Mouse (Mus musculus): Measurements from ENCODE around the gene Anapc15-ps. TPM values are rescaled to one million over a fixed set of nuclear protein-coding genes. Genes with fewer than 3 reads are reported as not detected.
A peak's percentile ranks its signal among the peaks of the same experiment; 100 is the strongest.

Gene Anapc15-ps
- not detected in 2 replicates for polyA plus RNA-seq (2015; fragmentation: Nextera tagmentation; extraction: Ambion mirVana)

GRCm38 (mm10) chr10:95673351-95673750 lies at the start of gene Anapc15-ps:
Gene Anapc15-ps, minus strand, starts transcription at chr10:95673451.
- DNase-seq (no peak), ATAC-seq (ENCODE audit: low read depth) (no peak)
- peaks cover 4% of the 10 kb centered on the region; the same call in 1 of the 2 replicates for H3K27me3 ChIP-seq
- no peak within 1 kb of the TSS for H3K27ac ChIP-seq
- H3K4me1 ChIP-seq (replicated peaks): peaks cover 23% of the 10 kb centered on the region
- H3K9ac ChIP-seq: no peak within 1 kb of the TSS
- H3K4me3 ChIP-seq (replicated peaks): no peak within 1 kb of the TSS
- H3K4me2 ChIP-seq: no peak within 1 kb of the TSS
- WGBS (ENCODE audit: insufficient replicate concordance): 75% methylated on average over 3 of the region's 3 CpGs
- H3K36me3 ChIP-seq: no peaks in the 10 kb centered on the region
- H3K9me3 ChIP-seq (replicated peaks): no peaks in the 10 kb centered on the region

GRCm38 (mm10) chr10:95722203-95722611 lies 49.0 kb upstream of the Anapc15-ps start:
- Histone ChIP-seq H3K27ac (no peak overlapping the region), H3K4me1 (replicated peaks) (peaks cover 55% of the 10 kb centered on the region), H3K9ac (no peak overlapping the region), H3K4me3 (replicated peaks) (no peak overlapping the region), H3K4me2 (peak overlapping the region; percentile 16; the same call in 1 of the 2 replicates), H3K36me3 (no peaks in the 10 kb centered on the region), H3K27me3 (no peaks in the 10 kb centered on the region), H3K9me3 (replicated peaks) (no peaks in the 10 kb centered on the region)
- DNase-seq: peak; percentile 45
- peak; percentile 84 for ATAC-seq (ENCODE audit: low read depth)
- WGBS (ENCODE audit: insufficient replicate concordance): 22% methylated on average over 10 of the region's 10 CpGs

GRCm38 (mm10) chr10:95720181-95720798 lies 47.0 kb upstream of the Anapc15-ps start:
- H3K4me3 ChIP-seq (replicated peaks): no peak overlapping the region
- no peak overlapping the region for H3K27ac ChIP-seq
- H3K4me1 ChIP-seq (replicated peaks): peaks cover 51% of the 10 kb centered on the region
- no peak overlapping the region for H3K4me2 ChIP-seq
- ATAC-seq (ENCODE audit: low read depth): no peak
- H3K36me3 ChIP-seq: no peaks in the 10 kb centered on the region
- no peaks in the 10 kb centered on the region for H3K27me3 ChIP-seq
- no peak for DNase-seq
- H3K9ac ChIP-seq: no peak overlapping the region
- 57% methylated on average over 12 of the region's 12 CpGs for WGBS (ENCODE audit: insufficient replicate concordance)
- H3K9me3 ChIP-seq (replicated peaks): no peaks in the 10 kb centered on the region

GRCm38 (mm10) chr10:95719472-95719871 lies 46.2 kb upstream of the Anapc15-ps start:
- peaks cover 43% of the 10 kb centered on the region for H3K4me1 ChIP-seq (replicated peaks)
- no peak overlapping the region for H3K9ac ChIP-seq
- H3K4me2 ChIP-seq: no peak overlapping the region
- H3K27ac ChIP-seq: no peak overlapping the region
- 40% methylated on average over 6 of the region's 6 CpGs for whole genome bisulfite sequencing (ENCODE audit: insufficient replicate concordance)
- no peaks in the 10 kb centered on the region for H3K9me3 ChIP-seq (replicated peaks)
- no peak overlapping the region for H3K4me3 ChIP-seq (replicated peaks)
- H3K36me3 ChIP-seq: no peaks in the 10 kb centered on the region
- ATAC-seq (ENCODE audit: low read depth): peak; percentile 62; the same call in 1 of the 2 replicates
- peak; percentile 22 for DNase-seq
- H3K27me3 ChIP-seq: no peaks in the 10 kb centered on the region

GRCm38 (mm10) chr10:95718760-95719159 lies 45.5 kb upstream of the Anapc15-ps start:
- no peak overlapping the region for H3K4me2 ChIP-seq
- no peak overlapping the region for H3K4me3 ChIP-seq (replicated peaks)
- H3K9me3 ChIP-seq (replicated peaks): no peaks in the 10 kb centered on the region
- ATAC-seq (ENCODE audit: low read depth): no peak
- no peak overlapping the region for H3K27ac ChIP-seq
- H3K27me3 ChIP-seq: no peaks in the 10 kb centered on the region
- no peak overlapping the region for H3K9ac ChIP-seq
- no peak for DNase-seq
- 7% methylated on average over 1 of the region's 1 CpGs for WGBS (ENCODE audit: insufficient replicate concordance)
- H3K36me3 ChIP-seq: no peaks in the 10 kb centered on the region
- H3K4me1 ChIP-seq (replicated peaks): peaks cover 42% of the 10 kb centered on the region

GRCm38 (mm10) chr10:95717106-95717680 lies 43.9 kb upstream of the Anapc15-ps start:
- no peak overlapping the region for H3K4me3 ChIP-seq (replicated peaks)
- H3K27me3 ChIP-seq: no peaks in the 10 kb centered on the region
- no peak overlapping the region for H3K27ac ChIP-seq
- H3K9me3 ChIP-seq (replicated peaks): no peaks in the 10 kb centered on the region
- H3K4me2 ChIP-seq: no peak overlapping the region
- no peak overlapping the region for H3K9ac ChIP-seq
- H3K4me1 ChIP-seq (replicated peaks): peaks cover 42% of the 10 kb centered on the region
- H3K36me3 ChIP-seq: no peaks in the 10 kb centered on the region
- ATAC-seq (ENCODE audit: low read depth) (no peak), DNase-seq (no peak)
- 74% methylated on average over 16 of the region's 16 CpGs for WGBS (ENCODE audit: insufficient replicate concordance)

- WGBS (ENCODE audit: insufficient replicate concordance): 64% methylated on average over 6 of the region's 6 CpGs
- Histone ChIP-seq H3K36me3 (no peaks in the 10 kb centered on the region), H3K4me3 (replicated peaks) (no peak overlapping the region), H3K27ac (no peak overlapping the region), H3K4me2 (no peak overlapping the region), H3K4me1 (replicated peaks) (peaks cover 29% of the 10 kb centered on the region), H3K9ac (no peak overlapping the region), H3K9me3 (replicated peaks) (no peaks in the 10 kb centered on the region), H3K27me3 (no peaks in the 10 kb centered on the region)
- DNase-seq: no peak
- no peak for ATAC-seq (ENCODE audit: low read depth)
These were observed 42.4 kb upstream of the Anapc15-ps start for GRCm38 (mm10) chr10:95715687-95716086.

- no peak for DNase-seq
- 57% methylated on average over 6 of the region's 6 CpGs for WGBS (ENCODE audit: insufficient replicate concordance)
These were observed 39.0 kb upstream of the Anapc15-ps start for GRCm38 (mm10) chr10:95712221-95712620.

GRCm38 (mm10) chr10:95709903-95710660 lies 36.8 kb upstream of the Anapc15-ps start:
- no peaks in the 10 kb centered on the region for H3K36me3 ChIP-seq
- no peak for ATAC-seq (ENCODE audit: low read depth)
- 68% methylated on average over 8 of the region's 8 CpGs for WGBS (ENCODE audit: insufficient replicate concordance)
- no peak overlapping the region for H3K9ac ChIP-seq
- no peaks in the 10 kb centered on the region for H3K9me3 ChIP-seq (replicated peaks)
- H3K27me3 ChIP-seq: no peaks in the 10 kb centered on the region
- H3K4me1 ChIP-seq (replicated peaks): 0 out of 2 replicates have a peak, but pooled peaks cover 6% of the 10 kb centered on the region
- DNase-seq: no peak
- H3K27ac ChIP-seq: no peak overlapping the region
- no peak overlapping the region for H3K4me3 ChIP-seq (replicated peaks)
- H3K4me2 ChIP-seq: no peak overlapping the region

More at GRCm38 (mm10) chr10:95712221-95712620, 39.0 kb upstream of the Anapc15-ps start:
- Histone ChIP-seq H3K27me3 (no peaks in the 10 kb centered on the region), H3K4me3 (replicated peaks) (no peak overlapping the region), H3K36me3 (no peaks in the 10 kb centered on the region), H3K9me3 (replicated peaks) (no peaks in the 10 kb centered on the region), H3K4me1 (replicated peaks) (0 out of 2 replicates have a peak, but pooled peaks cover 6% of the 10 kb centered on the region), H3K4me2 (no peak overlapping the region), H3K9ac (no peak overlapping the region), H3K27ac (no peak overlapping the region)
- no peak for ATAC-seq (ENCODE audit: low read depth)

- H3K4me3 ChIP-seq (replicated peaks): no peak overlapping the region
- 69% methylated on average over 10 of the region's 10 CpGs for WGBS (ENCODE audit: insufficient replicate concordance)
- no peaks in the 10 kb centered on the region for H3K36me3 ChIP-seq
- H3K27ac ChIP-seq: no peak overlapping the region
- H3K9ac ChIP-seq: no peak overlapping the region
- no peaks in the 10 kb centered on the region for H3K9me3 ChIP-seq (replicated peaks)
- H3K4me1 ChIP-seq (replicated peaks): 0 out of 2 replicates have a peak, but pooled peaks cover 6% of the 10 kb centered on the region
- H3K27me3 ChIP-seq: no peaks in the 10 kb centered on the region
- H3K4me2 ChIP-seq: no peak overlapping the region
- no peak for DNase-seq
- ATAC-seq (ENCODE audit: low read depth): no peak
These were observed 36.1 kb upstream of the Anapc15-ps start for GRCm38 (mm10) chr10:95709143-95709880.

- H3K9ac ChIP-seq: no peak overlapping the region
- DNase-seq: no peak
- WGBS (ENCODE audit: insufficient replicate concordance): 33% methylated on average over 5 of the region's 5 CpGs
These were observed 34.8 kb upstream of the Anapc15-ps start for GRCm38 (mm10) chr10:95708001-95708400.

More at GRCm38 (mm10) chr10:95708001-95708400, 34.8 kb upstream of the Anapc15-ps start:
- Histone ChIP-seq H3K27ac (no peak overlapping the region), H3K4me2 (no peak overlapping the region), H3K4me1 (replicated peaks) (0 out of 2 replicates have a peak, but pooled peaks cover 3% of the 10 kb centered on the region), H3K4me3 (replicated peaks) (no peak overlapping the region), H3K9me3 (replicated peaks) (no peaks in the 10 kb centered on the region), H3K36me3 (no peaks in the 10 kb centered on the region), H3K27me3 (no peaks in the 10 kb centered on the region)
- ATAC-seq (ENCODE audit: low read depth): no peak
